Mouse (Mus musculus): Measurements from ENCODE around the gene Tada2b. TPM values are rescaled to one million over a fixed set of nuclear protein-coding genes. Genes with fewer than 3 reads are reported as not detected.

The Tada2b gene
- polyA plus RNA-seq, 1 experiment from 2014 or later = 3.3 TPM

GRCm38 (mm10) chr5:36461231-36461630 is 22.9 kb downstream of the Tada2b start:
- H3K9ac ChIP-seq (ENCODE audit: low read depth, low read length) = no peak overlapping the region
- WGBS (ENCODE audit: insufficient replicate concordance) = 57% methylated on average over 2 of the region's 2 CpGs

GRCm38 (mm10) chr5:36460712-36461111 is 23.4 kb downstream of the Tada2b start:
- no peak overlapping the region for H3K27ac ChIP-seq (ENCODE audit: low read depth, low read length)
- no peaks in the 10 kb centered on the region for H3K9me3 ChIP-seq (replicated peaks; ENCODE audit: control insufficient read depth, low read length)
- WGBS (ENCODE audit: insufficient replicate concordance) = 79% methylated on average over 2 of the region's 2 CpGs
- no peak for ATAC-seq (replicated peaks; ENCODE audit: insufficient number of reproducible peaks, low FRiP score, low TSS enrichment)
- H3K9ac ChIP-seq (ENCODE audit: low read depth, low read length) = no peak overlapping the region
- no peaks in the 10 kb centered on the region for H3K36me3 ChIP-seq (ENCODE audit: control insufficient read depth, insufficient read depth, low read length)
- H3K4me2 ChIP-seq = no peak overlapping the region
- H3K4me3 ChIP-seq (ENCODE audit: low read depth, low read length) = no peak overlapping the region
- H3K27me3 ChIP-seq (ENCODE audit: control insufficient read depth, insufficient read depth, low read length) = no peaks in the 10 kb centered on the region
- H3K4me1 ChIP-seq (ENCODE audit: control insufficient read depth, insufficient read depth, low read length) = peaks cover 7% of the 10 kb centered on the region

More at GRCm38 (mm10) chr5:36461231-36461630, 22.9 kb downstream of the Tada2b start:
- Histone ChIP-seq H3K9me3 (replicated peaks; ENCODE audit: control insufficient read depth, low read length) (no peaks in the 10 kb centered on the region), H3K4me1 (ENCODE audit: control insufficient read depth, insufficient read depth, low read length) (peaks cover 12% of the 10 kb centered on the region), H3K27me3 (ENCODE audit: control insufficient read depth, insufficient read depth, low read length) (no peaks in the 10 kb centered on the region), H3K27ac (ENCODE audit: low read depth, low read length) (no peak overlapping the region), H3K36me3 (ENCODE audit: control insufficient read depth, insufficient read depth, low read length) (no peaks in the 10 kb centered on the region), H3K4me3 (ENCODE audit: low read depth, low read length) (no peak overlapping the region), H3K4me2 (no peak overlapping the region)
- no peak for ATAC-seq (replicated peaks; ENCODE audit: insufficient number of reproducible peaks, low FRiP score, low TSS enrichment)

GRCm38 (mm10) chr5:36458926-36459325 is 25.2 kb downstream of the Tada2b start:
- Histone ChIP-seq H3K9ac (ENCODE audit: low read depth, low read length) (no peak overlapping the region), H3K4me2 (no peak overlapping the region), H3K27me3 (ENCODE audit: control insufficient read depth, insufficient read depth, low read length) (no peaks in the 10 kb centered on the region), H3K4me1 (ENCODE audit: control insufficient read depth, insufficient read depth, low read length) (peaks cover 3% of the 10 kb centered on the region; the same call in 1 of the 2 replicates), H3K4me3 (ENCODE audit: low read depth, low read length) (no peak overlapping the region), H3K27ac (ENCODE audit: low read depth, low read length) (no peak overlapping the region), H3K9me3 (replicated peaks; ENCODE audit: control insufficient read depth, low read length) (no peaks in the 10 kb centered on the region), H3K36me3 (ENCODE audit: control insufficient read depth, insufficient read depth, low read length) (no peaks in the 10 kb centered on the region)
- 11% methylated on average over 4 of the region's 4 CpGs for WGBS (ENCODE audit: insufficient replicate concordance)
- no peak for ATAC-seq (replicated peaks; ENCODE audit: insufficient number of reproducible peaks, low FRiP score, low TSS enrichment)

- no peak overlapping the region for H3K9ac ChIP-seq (ENCODE audit: low read depth, low read length)
- ATAC-seq (replicated peaks; ENCODE audit: insufficient number of reproducible peaks, low FRiP score, low TSS enrichment) = no peak
- H3K4me3 ChIP-seq (ENCODE audit: low read depth, low read length) = no peak overlapping the region
- H3K27me3 ChIP-seq (ENCODE audit: control insufficient read depth, insufficient read depth, low read length) = no peaks in the 10 kb centered on the region
- no peak overlapping the region for H3K27ac ChIP-seq (ENCODE audit: low read depth, low read length)
- no peak overlapping the region for H3K4me2 ChIP-seq
- H3K4me1 ChIP-seq (ENCODE audit: control insufficient read depth, insufficient read depth, low read length) = peaks cover 1% of the 10 kb centered on the region; the same call in 1 of the 2 replicates
- H3K36me3 ChIP-seq (ENCODE audit: control insufficient read depth, insufficient read depth, low read length) = no peaks in the 10 kb centered on the region
- WGBS (ENCODE audit: insufficient replicate concordance) = 59% methylated on average over 4 of the region's 4 CpGs
- H3K9me3 ChIP-seq (replicated peaks; ENCODE audit: control insufficient read depth, low read length) = no peaks in the 10 kb centered on the region
Measured at GRCm38 (mm10) chr5:36457706-36458105, 26.4 kb downstream of the Tada2b start.

GRCm38 (mm10) chr5:36452821-36453220 is 31.3 kb downstream of the Tada2b start:
- H3K9ac ChIP-seq (ENCODE audit: low read depth, low read length) = no peak overlapping the region
- no peaks in the 10 kb centered on the region for H3K36me3 ChIP-seq (ENCODE audit: control insufficient read depth, insufficient read depth, low read length)
- no peak for ATAC-seq (replicated peaks; ENCODE audit: insufficient number of reproducible peaks, low FRiP score, low TSS enrichment)
- no peak overlapping the region for H3K4me3 ChIP-seq (ENCODE audit: low read depth, low read length)
- H3K27me3 ChIP-seq (ENCODE audit: control insufficient read depth, insufficient read depth, low read length) = no peaks in the 10 kb centered on the region
- H3K9me3 ChIP-seq (replicated peaks; ENCODE audit: control insufficient read depth, low read length) = no peaks in the 10 kb centered on the region
- peaks cover 9% of the 10 kb centered on the region for H3K4me1 ChIP-seq (ENCODE audit: control insufficient read depth, insufficient read depth, low read length)
- H3K27ac ChIP-seq (ENCODE audit: low read depth, low read length) = no peak overlapping the region
- WGBS (ENCODE audit: insufficient replicate concordance) = 83% methylated on average over 6 of the region's 6 CpGs
- no peak overlapping the region for H3K4me2 ChIP-seq

GRCm38 (mm10) chr5:36451872-36452389 is 32.2 kb downstream of the Tada2b start:
- ATAC-seq (replicated peaks; ENCODE audit: insufficient number of reproducible peaks, low FRiP score, low TSS enrichment) = no peak
- Histone ChIP-seq H3K9me3 (replicated peaks; ENCODE audit: control insufficient read depth, low read length) (no peaks in the 10 kb centered on the region), H3K27me3 (ENCODE audit: control insufficient read depth, insufficient read depth, low read length) (no peaks in the 10 kb centered on the region), H3K27ac (ENCODE audit: low read depth, low read length) (no peak overlapping the region), H3K36me3 (ENCODE audit: control insufficient read depth, insufficient read depth, low read length) (no peaks in the 10 kb centered on the region), H3K4me3 (ENCODE audit: low read depth, low read length) (no peak overlapping the region), H3K9ac (ENCODE audit: low read depth, low read length) (no peak overlapping the region), H3K4me2 (no peak overlapping the region), H3K4me1 (ENCODE audit: control insufficient read depth, insufficient read depth, low read length) (peaks cover 9% of the 10 kb centered on the region)
- WGBS (ENCODE audit: insufficient replicate concordance) = 70% methylated on average over 10 of the region's 10 CpGs

GRCm38 (mm10) chr5:36451119-36451518 is 33.0 kb downstream of the Tada2b start:
- no peak overlapping the region for H3K4me3 ChIP-seq (ENCODE audit: low read depth, low read length)
- no peaks in the 10 kb centered on the region for H3K9me3 ChIP-seq (replicated peaks; ENCODE audit: control insufficient read depth, low read length)
- 0 out of 2 replicates have a peak, but pooled peaks cover 2% of the 10 kb centered on the region for H3K27me3 ChIP-seq (ENCODE audit: control insufficient read depth, insufficient read depth, low read length)
- ATAC-seq (replicated peaks; ENCODE audit: insufficient number of reproducible peaks, low FRiP score, low TSS enrichment) = no peak
- 27% methylated on average over 10 of the region's 10 CpGs for WGBS (ENCODE audit: insufficient replicate concordance)
- no peak overlapping the region for H3K4me2 ChIP-seq
- no peak overlapping the region for H3K9ac ChIP-seq (ENCODE audit: low read depth, low read length)
- peaks cover 9% of the 10 kb centered on the region for H3K4me1 ChIP-seq (ENCODE audit: control insufficient read depth, insufficient read depth, low read length)
- no peaks in the 10 kb centered on the region for H3K36me3 ChIP-seq (ENCODE audit: control insufficient read depth, insufficient read depth, low read length)
- no peak overlapping the region for H3K27ac ChIP-seq (ENCODE audit: low read depth, low read length)

GRCm38 (mm10) chr5:36449710-36450358 is 34.3 kb downstream of the Tada2b start:
- peak; percentile 59 for ATAC-seq (replicated peaks; ENCODE audit: insufficient number of reproducible peaks, low FRiP score, low TSS enrichment)
- peaks cover 9% of the 10 kb centered on the region for H3K4me1 ChIP-seq (ENCODE audit: control insufficient read depth, insufficient read depth, low read length)
- 41% methylated on average over 6 of the region's 6 CpGs for WGBS (ENCODE audit: insufficient replicate concordance)
- H3K4me3 ChIP-seq (ENCODE audit: low read depth, low read length) = no peak overlapping the region
- no peaks in the 10 kb centered on the region for H3K36me3 ChIP-seq (ENCODE audit: control insufficient read depth, insufficient read depth, low read length)
- H3K27ac ChIP-seq (ENCODE audit: low read depth, low read length) = no peak overlapping the region
- no peaks in the 10 kb centered on the region for H3K9me3 ChIP-seq (replicated peaks; ENCODE audit: control insufficient read depth, low read length)
- peaks cover 14% of the 10 kb centered on the region for H3K27me3 ChIP-seq (ENCODE audit: control insufficient read depth, insufficient read depth, low read length)
- H3K9ac ChIP-seq (ENCODE audit: low read depth, low read length) = no peak overlapping the region
- H3K4me2 ChIP-seq = 0 out of 2 replicates have a peak overlapping the region, but pooled peaks have one; percentile 4

- ATAC-seq (replicated peaks; ENCODE audit: insufficient number of reproducible peaks, low FRiP score, low TSS enrichment) = no peak
- Histone ChIP-seq H3K9me3 (replicated peaks; ENCODE audit: control insufficient read depth, low read length) (no peaks in the 10 kb centered on the region), H3K9ac (ENCODE audit: low read depth, low read length) (no peak overlapping the region), H3K27me3 (ENCODE audit: control insufficient read depth, insufficient read depth, low read length) (peaks cover 28% of the 10 kb centered on the region), H3K36me3 (ENCODE audit: control insufficient read depth, insufficient read depth, low read length) (no peaks in the 10 kb centered on the region), H3K4me1 (ENCODE audit: control insufficient read depth, insufficient read depth, low read length) (peaks cover 9% of the 10 kb centered on the region), H3K4me2 (no peak overlapping the region), H3K4me3 (ENCODE audit: low read depth, low read length) (no peak overlapping the region), H3K27ac (ENCODE audit: low read depth, low read length) (no peak overlapping the region)
- WGBS (ENCODE audit: insufficient replicate concordance) = 90% methylated on average over 12 of the region's 12 CpGs
Measured at GRCm38 (mm10) chr5:36447872-36448271, 36.2 kb downstream of the Tada2b start.

Measured in heart, embryonic 11.5 days (tissue).